Mouse (Mus musculus) lung, postnatal 0 days (tissue): ENCODE results near the gene Spata21. TPM values are rescaled to one million over a fixed set of nuclear protein-coding genes. Genes with fewer than 3 reads are reported as not detected.
A peak's percentile ranks its signal among the peaks of the same experiment; 100 is the strongest.

Experiments
- ATAC-seq: fragments of 200-750 bp; cut with Nextera tagmentation; 2 replicates; pipeline ENCODE4 v1.8.0; 2017; ENCODE audit warnings: moderate library complexity
- DNase-seq: peaks from one replicate; pipeline ENCODE4 v3.0.0-alpha.2; 2016; ENCODE audit warnings: low spot score
- H3K27ac ChIP-seq: fragments of 300-500 bp; sonication (generic); 2 replicates; pipeline ENCODE4 v1.5.1; 2014; ENCODE audit warnings: antibody characterized with exemption, mild to moderate bottlenecking, low read length, mixed read lengths
- H3K27me3 ChIP-seq: fragments of 300-500 bp; sonication (generic); replicated peaks from 2 replicates; pipeline ENCODE4 v1.6.1; 2014; ENCODE audit warnings: low read length, mixed read lengths; ENCODE audit not compliant: insufficient read depth
- H3K36me3 ChIP-seq: fragments of 300-500 bp; sonication (generic); 2 replicates; pipeline ENCODE4 v1.6.1; 2014; ENCODE audit warnings: low read length, mixed read lengths; ENCODE audit not compliant: insufficient read depth
- H3K4me1 ChIP-seq: fragments of 300-500 bp; sonication (generic); 2 replicates; pipeline ENCODE4 v1.6.1; 2014; ENCODE audit warnings: antibody characterized with exemption, low read depth, low read length, mixed read lengths; ENCODE audit not compliant: insufficient read depth
- H3K4me2 ChIP-seq: fragments of 300-500 bp; sonication (generic); replicated peaks from 2 replicates; pipeline ENCODE4 v1.6.1; 2014; ENCODE audit warnings: low read depth, mild to moderate bottlenecking, low read length, moderate library complexity, mixed read lengths
- H3K4me3 ChIP-seq: fragments of 300-500 bp; sonication (generic); 2 replicates; pipeline ENCODE4 v1.5.1; 2014; ENCODE audit warnings: low read depth, low read length
- H3K9ac ChIP-seq: fragments of 300-500 bp; sonication (generic); replicated peaks from 2 replicates; pipeline ENCODE4 v1.6.1; 2014; ENCODE audit warnings: low read depth, mild to moderate bottlenecking
- H3K9me3 ChIP-seq: fragments of 300-500 bp; sonication (generic); 2 replicates; pipeline ENCODE4 v1.6.1; 2016; ENCODE audit warnings: low read length, mixed read lengths
- CTCF ChIP-seq: IDR thresholded peaks from 2 replicates; pipeline ENCODE4 v1.5.1; 2016; ENCODE audit warnings: antibody characterized with exemption, mild to moderate bottlenecking
- EP300 ChIP-seq: IDR thresholded peaks from 2 replicates; pipeline ENCODE4 v1.6.1; 2016; ENCODE audit warnings: antibody characterized with exemption, mild to moderate bottlenecking, control low read depth
- WGBS: fragments of 180-500 bp; shearing (Covaris S2); extraction: QIAGEN DNeasy Blood & Tissue Kit; methylation state at CpG from one replicate; pipeline ENCODE4 v1.1.7; 2014; 5-methylcytosine and 5-hydroxymethylcytosine counted together
- polyA plus RNA-seq: library from polyadenylated mRNA; unstranded; fragments of >200 nt; fragmentation: Nextera tagmentation; extraction: Ambion mirVana; gene quantifications from 2 replicates; pipeline ENCODE4 v1.2.1, GENCODE M21; 2015

Gene Spata21
- polyA plus RNA-seq, 1 experiment from 2014 or later, result 0.13 TPM

- Histone ChIP-seq H3K4me2 (peak overlapping the region; percentile 98), H3K4me1 (peaks cover 4% of the 10 kb centered on the region; the same call in 1 of the 2 replicates), H3K36me3 (no peaks in the 10 kb centered on the region), H3K4me3 (peak overlapping the region; percentile 99), H3K27ac (no peak overlapping the region), H3K27me3 (no peaks in the 10 kb centered on the region), H3K9ac (peak overlapping the region; percentile 92; the same call in 1 of the 2 replicates), H3K9me3 (no peaks in the 10 kb centered on the region)
- 17% methylated on average over 7 of the region's 7 CpGs for WGBS
- no peak for ATAC-seq
- TF ChIP-seq CTCF, result no peak
- TF ChIP-seq EP300, result no peak
- peak; percentile 60 for DNase-seq
Observed at GRCm38 (mm10) chr4:141149116-141149515, 61.0 kb downstream of the Spata21 start.

- H3K9ac ChIP-seq, result no peak overlapping the region
- H3K4me3 ChIP-seq, result no peak overlapping the region
- ATAC-seq (no peak), DNase-seq (no peak)
- no peaks in the 10 kb centered on the region for H3K36me3 ChIP-seq
- no peak overlapping the region for H3K4me2 ChIP-seq
- no peaks in the 10 kb centered on the region for H3K4me1 ChIP-seq
- TF ChIP-seq CTCF (no peak), EP300 (no peak)
- H3K9me3 ChIP-seq, result no peaks in the 10 kb centered on the region
- no peak overlapping the region for H3K27ac ChIP-seq
- H3K27me3 ChIP-seq, result no peaks in the 10 kb centered on the region
- 57% methylated on average over 4 of the region's 4 CpGs for WGBS
Observed at GRCm38 (mm10) chr4:141157485-141157884, 69.4 kb downstream of the Spata21 start.

- no peak overlapping the region for H3K9ac ChIP-seq
Observed at GRCm38 (mm10) chr4:141158609-141159008, 70.5 kb downstream of the Spata21 start.

GRCm38 (mm10) chr4:141159093-141159492 is 71.0 kb downstream of the Spata21 start:
- no peaks in the 10 kb centered on the region for H3K27me3 ChIP-seq
- DNase-seq (no peak), ATAC-seq (no peak)
- 40% methylated on average over 11 of the region's 11 CpGs for WGBS
- no peaks in the 10 kb centered on the region for H3K4me1 ChIP-seq
- no peak overlapping the region for H3K4me3 ChIP-seq
- no peak overlapping the region for H3K27ac ChIP-seq
- no peak overlapping the region for H3K4me2 ChIP-seq
- TF ChIP-seq EP300 (no peak), CTCF (no peak)
- H3K9ac ChIP-seq, result no peak overlapping the region
- H3K36me3 ChIP-seq, result no peaks in the 10 kb centered on the region
- H3K9me3 ChIP-seq, result no peaks in the 10 kb centered on the region

More at GRCm38 (mm10) chr4:141158609-141159008, 70.5 kb downstream of the Spata21 start:
- Histone ChIP-seq H3K27ac (no peak overlapping the region), H3K9me3 (no peaks in the 10 kb centered on the region), H3K36me3 (no peaks in the 10 kb centered on the region), H3K4me1 (no peaks in the 10 kb centered on the region), H3K4me2 (no peak overlapping the region), H3K27me3 (no peaks in the 10 kb centered on the region), H3K4me3 (no peak overlapping the region)
- WGBS, result 74% methylated on average over 2 of the region's 2 CpGs
- TF ChIP-seq EP300 (no peak), CTCF (no peak)
- ATAC-seq (no peak), DNase-seq (no peak)

GRCm38 (mm10) chr4:141159666-141160065 is 71.5 kb downstream of the Spata21 start:
- ATAC-seq, result no peak
- no peaks in the 10 kb centered on the region for H3K9me3 ChIP-seq
- H3K9ac ChIP-seq, result no peak overlapping the region
- no peaks in the 10 kb centered on the region for H3K36me3 ChIP-seq
- TF ChIP-seq CTCF, result no peak
- TF ChIP-seq EP300, result no peak
- no peaks in the 10 kb centered on the region for H3K4me1 ChIP-seq
- 0 out of 2 replicates have a peak overlapping the region, but pooled peaks have one; percentile 1 for H3K27ac ChIP-seq
- H3K4me3 ChIP-seq, result no peak overlapping the region
- no peaks in the 10 kb centered on the region for H3K27me3 ChIP-seq
- H3K4me2 ChIP-seq, result no peak overlapping the region
- WGBS, result 42% methylated on average over 5 of the region's 5 CpGs
- no peak for DNase-seq

GRCm38 (mm10) chr4:141160193-141160592 is 72.1 kb downstream of the Spata21 start:
- WGBS, result 76% methylated on average over 4 of the region's 4 CpGs
- Histone ChIP-seq H3K36me3 (no peaks in the 10 kb centered on the region), H3K9ac (no peak overlapping the region), H3K4me1 (no peaks in the 10 kb centered on the region), H3K4me2 (no peak overlapping the region), H3K27me3 (no peaks in the 10 kb centered on the region), H3K9me3 (no peaks in the 10 kb centered on the region), H3K4me3 (no peak overlapping the region), H3K27ac (no peak overlapping the region)
- no peak for DNase-seq
- TF ChIP-seq EP300 (no peak), CTCF (no peak)
- ATAC-seq, result no peak

GRCm38 (mm10) chr4:141161699-141162208 is 73.6 kb downstream of the Spata21 start:
- DNase-seq (no peak), ATAC-seq (no peak)
- Histone ChIP-seq H3K27ac (no peak overlapping the region), H3K9me3 (no peaks in the 10 kb centered on the region), H3K9ac (no peak overlapping the region), H3K4me3 (no peak overlapping the region), H3K4me1 (no peaks in the 10 kb centered on the region), H3K36me3 (no peaks in the 10 kb centered on the region), H3K27me3 (no peaks in the 10 kb centered on the region), H3K4me2 (no peak overlapping the region)
- TF ChIP-seq EP300, result no peak
- no peak for TF ChIP-seq CTCF
- 73% methylated on average over 6 of the region's 6 CpGs for WGBS

Other genes with a start within 250 kb of the Spata21 start
- 0.17 and 0.20 TPM in 2 replicates for gene Padi1, start 242.6 kb upstream of the Spata21 start, polyA plus RNA-seq
- 0.63 and 0.94 TPM in 2 replicates for gene Padi2, start 182.0 kb upstream of the Spata21 start, polyA plus RNA-seq
- 251 and 275 TPM in 2 replicates for gene Sdhb, start 127.1 kb upstream of the Spata21 start, polyA plus RNA-seq
- gene Atp13a2, start 101.5 kb upstream of the Spata21 start, polyA plus RNA-seq, result 34.2 and 34.4 TPM in 2 replicates
- gene Mfap2, start 77.9 kb upstream of the Spata21 start, polyA plus RNA-seq, result 398 and 422 TPM in 2 replicates
- gene Crocc, start 27.8 kb upstream of the Spata21 start, polyA plus RNA-seq, result 2.3 and 2.9 TPM in 2 replicates
- gene Necap2, start 10.0 kb upstream of the Spata21 start, polyA plus RNA-seq, result 102 and 110 TPM in 2 replicates
- gene Szrd1, start 51.4 kb downstream of the Spata21 start, polyA plus RNA-seq, result 29.3 and 33.4 TPM in 2 replicates
- gene Fbxo42, start 59.6 kb downstream of the Spata21 start, polyA plus RNA-seq, result 11.1 and 12.7 TPM in 2 replicates
- gene Rsg1, start 125.6 kb downstream of the Spata21 start, polyA plus RNA-seq, result 2.0 and 2.4 TPM in 2 replicates
- 2.9 and 3.8 TPM in 2 replicates for gene Arhgef19, start 151.2 kb downstream of the Spata21 start, polyA plus RNA-seq
- gene Epha2, start 212.9 kb downstream of the Spata21 start, polyA plus RNA-seq, result 9.7 and 10.3 TPM in 2 replicates